Mouse (Mus musculus): ENCODE data around the gene Ccl12.

Gene Ccl12

GRCm38 (mm10) chr11:82139492-82140094 is 37.9 kb downstream of the Ccl12 start:
- no peak for DNase-seq (ENCODE audit: low spot score in 2 of 2)
